Mouse (Mus musculus) embryonic facial prominence, embryonic 11.5 days (tissue): Measurements from ENCODE around the gene Rec114. TPM values are rescaled to one million over a fixed set of nuclear protein-coding genes. Genes with fewer than 3 reads are reported as not detected.

Experiments used
- ATAC-seq: fragments of 200-750 bp; cut with Nextera tagmentation; replicated peaks from 2 replicates; pipeline ENCODE4 v1.8.0; 2017; ENCODE audit warnings: low read depth; ENCODE audit not compliant: insufficient number of reproducible peaks, low FRiP score, low TSS enrichment
- DNase-seq: peaks from one replicate; pipeline ENCODE4 v3.0.0-alpha.2; 2015; ENCODE audit warnings: low spot score
- H3K27ac ChIP-seq: fragments of 300-500 bp; sonication (generic); replicated peaks from 2 replicates; pipeline ENCODE4 v1.5.1; 2014; ENCODE audit warnings: mild to moderate bottlenecking, low read depth, low read length, control low read depth
- H3K27me3 ChIP-seq: fragments of 300-500 bp; sonication (generic); 2 replicates; pipeline ENCODE4 v1.6.1; 2014; ENCODE audit warnings: mild to moderate bottlenecking, low read length, moderate library complexity, mixed read lengths; ENCODE audit not compliant: control insufficient read depth, insufficient read depth
- H3K36me3 ChIP-seq: fragments of 300-500 bp; sonication (generic); replicated peaks from 2 replicates; pipeline ENCODE4 v1.6.1; 2014; ENCODE audit warnings: low read depth, mild to moderate bottlenecking, low read length, moderate library complexity, mixed read lengths; ENCODE audit not compliant: control insufficient read depth, insufficient read depth
- H3K4me1 ChIP-seq: fragments of 300-500 bp; sonication (generic); 2 replicates; pipeline ENCODE4 v1.6.1; 2014; ENCODE audit warnings: low read length, mixed read lengths; ENCODE audit not compliant: control insufficient read depth, insufficient read depth
- H3K4me2 ChIP-seq: fragments of 300-500 bp; sonication (generic); 2 replicates; pipeline ENCODE4 v1.6.1; 2014; ENCODE audit warnings: low read depth, mild to moderate bottlenecking, control low read depth, low read length, moderate library complexity
- H3K4me3 ChIP-seq: fragments of 300-500 bp; sonication (generic); 2 replicates; pipeline ENCODE4 v1.5.1; 2014; ENCODE audit warnings: low read depth, low read length, control low read depth
- H3K9ac ChIP-seq: fragments of 300-500 bp; sonication (generic); replicated peaks from 2 replicates; pipeline ENCODE4 v1.6.1; 2014; ENCODE audit warnings: mild to moderate bottlenecking, control low read depth, low read length
- H3K9me3 ChIP-seq: fragments of 300-500 bp; sonication (generic); replicated peaks from 2 replicates; pipeline ENCODE4 v1.6.1; 2016; ENCODE audit warnings: mild to moderate bottlenecking, low read length, inconsistent platforms, mixed read lengths; ENCODE audit not compliant: control insufficient read depth
- WGBS: fragments of 180-500 bp; shearing (Covaris S2); extraction: QIAGEN DNeasy Blood & Tissue Kit; methylation state at CpG from one replicate; pipeline ENCODE4 v1.1.7; 2014; 5-methylcytosine and 5-hydroxymethylcytosine counted together
- polyA plus RNA-seq: library from polyadenylated mRNA; unstranded; fragments of >200 nt; fragmentation: Nextera tagmentation; extraction: Ambion mirVana; gene quantifications from 2 replicates; pipeline ENCODE4 v1.2.1, GENCODE M21; 2014

Gene Rec114
- polyA plus RNA-seq, 1 experiment from 2014 or later, result 1.9 TPM

- Histone ChIP-seq H3K27ac (no peak overlapping the region), H3K4me2 (no peak overlapping the region), H3K27me3 (no peaks in the 10 kb centered on the region), H3K9ac (no peak overlapping the region), H3K4me1 (no peaks in the 10 kb centered on the region), H3K36me3 (no peaks in the 10 kb centered on the region), H3K4me3 (no peak overlapping the region), H3K9me3 (no peaks in the 10 kb centered on the region)
- 75% methylated on average over 9 of the region's 9 CpGs for WGBS
- ATAC-seq (no peak), DNase-seq (no peak)
These were observed 4.0 kb downstream of the Rec114 start for GRCm38 (mm10) chr9:58739791-58740190.

- Histone ChIP-seq H3K4me2 (no peak overlapping the region), H3K4me3 (no peak overlapping the region), H3K27me3 (no peaks in the 10 kb centered on the region), H3K9me3 (no peaks in the 10 kb centered on the region), H3K36me3 (no peaks in the 10 kb centered on the region), H3K27ac (no peak overlapping the region), H3K4me1 (no peaks in the 10 kb centered on the region), H3K9ac (no peak overlapping the region)
- 83% methylated on average over 11 of the region's 11 CpGs for WGBS
- DNase-seq, result no peak
- no peak for ATAC-seq
These were observed 20.6 kb downstream of the Rec114 start for GRCm38 (mm10) chr9:58723165-58723564.

GRCm38 (mm10) chr9:58722151-58722550 lies 21.6 kb downstream of the Rec114 start:
- H3K9ac ChIP-seq, result no peak overlapping the region
- no peak for DNase-seq
- no peaks in the 10 kb centered on the region for H3K9me3 ChIP-seq
- H3K4me1 ChIP-seq, result no peaks in the 10 kb centered on the region
- 82% methylated on average over 5 of the region's 5 CpGs for WGBS
- no peak for ATAC-seq
- H3K27me3 ChIP-seq, result no peaks in the 10 kb centered on the region
- no peaks in the 10 kb centered on the region for H3K36me3 ChIP-seq
- H3K4me3 ChIP-seq, result no peak overlapping the region
- no peak overlapping the region for H3K27ac ChIP-seq
- H3K4me2 ChIP-seq, result no peak overlapping the region

- Histone ChIP-seq H3K27me3 (no peaks in the 10 kb centered on the region), H3K27ac (no peak overlapping the region), H3K4me2 (no peak overlapping the region), H3K36me3 (no peaks in the 10 kb centered on the region), H3K4me3 (no peak overlapping the region), H3K9me3 (no peaks in the 10 kb centered on the region), H3K9ac (no peak overlapping the region), H3K4me1 (no peaks in the 10 kb centered on the region)
- ATAC-seq (no peak), DNase-seq (no peak)
- 62% methylated on average over 7 of the region's 7 CpGs for WGBS
These were observed 22.7 kb downstream of the Rec114 start for GRCm38 (mm10) chr9:58721021-58721420.

DNA sequence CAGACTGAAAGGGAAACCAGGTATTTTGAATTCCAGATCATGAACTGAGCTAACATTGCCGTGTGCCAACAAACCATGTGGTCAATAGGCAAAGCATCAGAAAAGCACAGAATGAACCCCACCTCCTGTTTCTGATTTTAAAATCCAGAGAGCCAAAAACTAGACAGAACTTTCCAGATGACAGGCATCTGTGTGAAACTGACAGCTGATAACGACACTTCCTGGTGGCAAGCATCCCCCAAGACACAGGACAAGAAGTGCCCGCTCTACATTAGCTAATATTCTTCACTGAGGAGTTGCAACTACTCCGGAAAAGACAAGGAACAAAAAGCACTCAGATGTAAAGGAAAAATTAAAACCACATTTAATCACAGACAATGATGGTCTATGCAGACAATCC lies 23.6 kb downstream of the Rec114 start:
- DNase-seq (no peak), ATAC-seq (no peak)
- WGBS, result 70% methylated on average over 4 of the region's 4 CpGs

DNA sequence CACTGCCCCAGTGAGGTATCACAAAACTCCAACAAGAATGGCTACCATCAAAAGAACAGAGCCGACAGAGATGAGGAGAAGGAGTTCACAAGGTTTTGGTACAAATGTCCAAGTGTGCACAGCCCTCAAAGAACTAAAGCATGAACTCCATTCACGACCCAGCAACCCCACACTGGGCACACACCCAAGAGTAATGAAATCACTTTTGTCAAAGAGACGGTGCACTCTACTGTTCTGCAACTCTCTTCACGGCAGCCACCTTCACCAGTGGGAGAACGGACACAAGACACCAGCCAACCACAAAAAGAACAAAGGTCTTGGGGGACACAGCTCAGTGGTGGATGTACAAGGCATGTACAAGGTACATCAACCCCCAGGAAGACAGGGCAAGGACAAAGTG lies 24.3 kb downstream of the Rec114 start:
- 86% methylated on average over 5 of the region's 5 CpGs for WGBS
- no peak overlapping the region for H3K4me2 ChIP-seq
- no peaks in the 10 kb centered on the region for H3K4me1 ChIP-seq
- H3K9me3 ChIP-seq, result no peaks in the 10 kb centered on the region
- no peaks in the 10 kb centered on the region for H3K36me3 ChIP-seq
- H3K4me3 ChIP-seq, result no peak overlapping the region
- H3K9ac ChIP-seq, result no peak overlapping the region
- H3K27me3 ChIP-seq, result no peaks in the 10 kb centered on the region
- no peak for DNase-seq
- H3K27ac ChIP-seq, result no peak overlapping the region
- no peak for ATAC-seq

More for the DNA sequence above, 23.6 kb downstream of the Rec114 start:
- H3K36me3 ChIP-seq, result no peaks in the 10 kb centered on the region
- H3K4me2 ChIP-seq, result no peak overlapping the region
- H3K27ac ChIP-seq, result no peak overlapping the region
- no peak overlapping the region for H3K9ac ChIP-seq
- no peak overlapping the region for H3K4me3 ChIP-seq
- H3K27me3 ChIP-seq, result no peaks in the 10 kb centered on the region
- H3K4me1 ChIP-seq, result no peaks in the 10 kb centered on the region
- no peaks in the 10 kb centered on the region for H3K9me3 ChIP-seq

GRCm38 (mm10) chr9:58718964-58719363 lies 24.8 kb downstream of the Rec114 start:
- no peak for DNase-seq
- Histone ChIP-seq H3K4me2 (no peak overlapping the region), H3K27me3 (no peaks in the 10 kb centered on the region), H3K9me3 (no peaks in the 10 kb centered on the region), H3K4me1 (no peaks in the 10 kb centered on the region), H3K36me3 (no peaks in the 10 kb centered on the region), H3K4me3 (no peak overlapping the region), H3K9ac (no peak overlapping the region), H3K27ac (no peak overlapping the region)
- ATAC-seq, result no peak
- WGBS, result 93% methylated on average over 3 of the region's 3 CpGs

DNA sequence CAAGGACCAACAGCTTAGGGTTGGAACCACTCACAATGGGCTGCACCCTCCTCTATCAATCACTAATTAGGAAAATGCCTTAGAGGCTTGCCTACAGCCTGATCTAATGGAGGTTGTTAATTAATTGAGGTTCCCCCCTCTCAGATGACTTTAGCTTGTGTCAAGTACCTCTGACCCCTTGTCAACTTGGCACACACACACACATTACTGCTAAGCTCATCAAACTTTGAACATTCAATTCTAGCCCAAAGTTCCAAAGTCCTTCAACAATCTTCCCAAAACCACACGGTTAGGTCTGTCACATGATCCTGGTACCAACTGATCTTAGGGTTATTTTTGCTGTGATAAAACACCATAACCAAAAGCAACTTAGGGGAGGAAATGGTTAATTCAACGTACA lies 26.9 kb downstream of the Rec114 start:
- no peak for ATAC-seq
- 44% methylated on average over 2 of the region's 2 CpGs for WGBS
- no peak overlapping the region for H3K27ac ChIP-seq
- H3K9me3 ChIP-seq, result no peaks in the 10 kb centered on the region
- H3K4me2 ChIP-seq, result no peak overlapping the region
- no peak for DNase-seq
- no peaks in the 10 kb centered on the region for H3K36me3 ChIP-seq
- H3K9ac ChIP-seq, result no peak overlapping the region
- no peaks in the 10 kb centered on the region for H3K27me3 ChIP-seq
- H3K4me1 ChIP-seq, result no peaks in the 10 kb centered on the region
- H3K4me3 ChIP-seq, result no peak overlapping the region
